ENCODE assay signal across 8 mouse cellular contexts in genomic region chr16:33829301-33829831, GRCm38 (mm10). TPM values are rescaled to one million over a fixed set of nuclear protein-coding genes. Genes with fewer than 3 reads are reported as not detected.
DNase-seq lines count a peak whose midpoint lies in the region; ATAC-seq and TF ChIP-seq lines count a peak whose summit lies in the region.

Gene Itgb5 (plus strand): TSS chr16:33829665.

- peak within 1 kb of the TSS; percentile 82 for H3K4me3 ChIP-seq in lung, embryonic 14.5 days (ENCODE audit: low read depth, low read length)

- TF ChIP-seq CTCF in lung, embryonic 14.5 days (IDR thresholded peaks at IDR 0.05; ENCODE audit: low read depth) = no peak

- peak within 1 kb of the TSS; percentile 87 for H3K27ac ChIP-seq in lung, embryonic 14.5 days (ENCODE audit: low read depth)

- peak within 1 kb of the TSS; percentile 83 for H3K4me2 ChIP-seq in lung, embryonic 14.5 days

- H3K4me1 ChIP-seq in lung, embryonic 14.5 days (ENCODE audit: insufficient read depth) = peaks cover 22% of the 10 kb centered on the region; the same call in 1 of the 2 replicates

- under 1% methylated on average over 36 of the region's 43 CpGs for WGBS in lung, embryonic 14.5 days

- peak; percentile 48; the same call in 1 of the 2 replicates for ATAC-seq in frontal cortex, adult (ENCODE audit: low TSS enrichment)
- ATAC-seq in hematopoietic stem cell, adult 5-6 weeks (replicated peaks in 1 of 2; ENCODE audit: insufficient read depth in 1 of 2, low FRiP score in 2 of 2, low TSS enrichment in 1 of 2, low read depth in 1 of 2, poor library complexity in 2 of 2, severe bottlenecking in 2 of 2) = peak in 1 of 2 experiments; percentile 19; a peak in 1 of 4 replicates
- ATAC-seq in lung, embryonic 14.5 days (ENCODE audit: insufficient read depth) = peak; percentile 85

- peak within 1 kb of the TSS; percentile 82 for H3K9ac ChIP-seq in lung, embryonic 14.5 days

- H3K36me3 ChIP-seq in lung, embryonic 14.5 days (ENCODE audit: insufficient read depth) = no peaks in the 10 kb centered on the region

- DNase-seq in ZHBTc4 (ENCODE audit: low read depth, low spot score) = peak; percentile 83
- DNase-seq in cerebellum, adult 18-20 months = peak; percentile 83 to 87
- DNase-seq in layer of hippocampus, adult 8-10 months (ENCODE audit: low spot score in 2 of 2) = no peak
- peak; percentile 77 for DNase-seq in lung, embryonic 14.5 days
- DNase-seq in ovary, adult 18-20 months (ENCODE audit: low spot score) = peak; percentile 67
- DNase-seq in c-Kit-positive CD71-positive TER-119-positive erythroid progenitor cells, embryonic 14.5 days (ENCODE audit: low spot score) = no peak

- H3K9me3 ChIP-seq in lung, embryonic 14.5 days (ENCODE audit: low read depth, low read length) = no peaks in the 10 kb centered on the region

- no peaks in the 10 kb centered on the region for H3K27me3 ChIP-seq in lung, embryonic 14.5 days (ENCODE audit: insufficient read depth, low read length)

RNA-seq across cellular contexts. Expression of gene Itgb5, which starts in this region (rescaled TPM):
- total RNA-seq in hematopoietic stem cell, adult 5-6 weeks (2017) = 19.9 and 28.9 TPM in 2 replicates
- total RNA-seq in layer of hippocampus, adult 8-10 months (2022) = 100 to 1,000 TPM in 1 of 4 experiments, 10 to 100 TPM in 3; 39.4 to 114 (median 64.9) TPM
- 57.5 and 64.5 TPM in 2 replicates for polyA plus RNA-seq in lung, embryonic 14.5 days (2014; fragmentation: Nextera tagmentation; extraction: Ambion mirVana)

Comparison
In these comparisons a context has a peak if more than half of its experiments do, and no peak if none do; other contexts are left out.
1. DNase-seq: peak in ZHBTc4 (single experiment), cerebellum, adult 18-20 months (2 of 2), lung, embryonic 14.5 days (single experiment) and ovary, adult 18-20 months (single experiment); none in layer of hippocampus, adult 8-10 months (0 of 2) and c-Kit-positive CD71-positive TER-119-positive erythroid progenitor cells, embryonic 14.5 days (single experiment).